Mouse (Mus musculus): ENCODE results near the gene Panx1. TPM values are rescaled to one million over a fixed set of nuclear protein-coding genes. Genes with fewer than 3 reads are reported as not detected.

Gene Panx1
- polyA plus RNA-seq, 1 experiment: 52.9 TPM

DNA sequence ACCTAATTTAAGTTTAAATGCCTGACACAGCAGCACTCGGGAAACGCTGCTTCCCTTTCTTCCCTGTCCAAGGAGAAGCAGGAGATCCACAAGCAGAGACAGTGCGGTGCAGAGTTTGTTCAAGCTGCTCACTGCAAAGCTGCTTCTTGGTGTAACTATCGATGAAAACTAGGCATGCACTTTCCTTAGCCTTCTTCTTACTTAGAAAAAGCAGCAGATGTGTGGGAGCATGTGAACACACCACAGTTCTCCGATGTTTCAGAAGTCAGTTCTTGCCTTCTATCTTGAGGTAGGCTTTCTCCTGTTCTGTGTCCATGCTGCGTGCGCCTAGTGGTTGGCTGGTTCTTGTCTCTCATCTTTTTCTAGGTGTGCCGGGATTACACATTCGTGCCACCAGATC, 46.5 kb downstream of the Panx1 start:
- 83% methylated on average over 9 of the region's 9 CpGs for WGBS
- H3K27me3 ChIP-seq (ENCODE audit: control insufficient read depth, insufficient read depth, low read length): no peaks in the 10 kb centered on the region
- H3K27ac ChIP-seq (ENCODE audit: insufficient read depth, low read length): no peak overlapping the region
- DNase-seq (ENCODE audit: low read depth in 1 of 2, low spot score in 2 of 2): no peak
- no peak overlapping the region for H3K4me3 ChIP-seq (ENCODE audit: extremely low read depth, insufficient read depth, insufficient read length)
- no peaks in the 10 kb centered on the region for H3K4me1 ChIP-seq (ENCODE audit: control insufficient read depth, insufficient read depth, insufficient read length)
- no peak for TF ChIP-seq CTCF (IDR thresholded peaks at IDR 0.05; ENCODE audit: extremely low read depth, insufficient read depth, insufficient read length, insufficient replicate concordance)
- no peak for TF ChIP-seq POLR2A (IDR thresholded peaks at IDR 0.05; ENCODE audit: low read depth, low read length)
- peaks cover 1% of the 10 kb centered on the region; the same call in 1 of the 2 replicates for H3K36me3 ChIP-seq (ENCODE audit: control insufficient read depth, insufficient read depth, low read length)

- no peak overlapping the region for H3K27ac ChIP-seq (ENCODE audit: insufficient read depth, low read length)
- H3K4me1 ChIP-seq (ENCODE audit: control insufficient read depth, insufficient read depth, insufficient read length): no peaks in the 10 kb centered on the region
- no peak overlapping the region for H3K4me3 ChIP-seq (ENCODE audit: extremely low read depth, insufficient read depth, insufficient read length)
- WGBS: 84% methylated on average over 11 of the region's 11 CpGs
- TF ChIP-seq POLR2A (IDR thresholded peaks at IDR 0.05; ENCODE audit: low read depth, low read length): no peak
- TF ChIP-seq CTCF (IDR thresholded peaks at IDR 0.05; ENCODE audit: extremely low read depth, insufficient read depth, insufficient read length, insufficient replicate concordance): no peak
- peaks cover 1% of the 10 kb centered on the region; the same call in 1 of the 2 replicates for H3K36me3 ChIP-seq (ENCODE audit: control insufficient read depth, insufficient read depth, low read length)
- DNase-seq (ENCODE audit: low read depth in 1 of 2, low spot score in 2 of 2): no peak
- H3K27me3 ChIP-seq (ENCODE audit: control insufficient read depth, insufficient read depth, low read length): no peaks in the 10 kb centered on the region
These were observed 47.8 kb downstream of the Panx1 start for GRCm38 (mm10) chr9:14997271-14998055.

DNA sequence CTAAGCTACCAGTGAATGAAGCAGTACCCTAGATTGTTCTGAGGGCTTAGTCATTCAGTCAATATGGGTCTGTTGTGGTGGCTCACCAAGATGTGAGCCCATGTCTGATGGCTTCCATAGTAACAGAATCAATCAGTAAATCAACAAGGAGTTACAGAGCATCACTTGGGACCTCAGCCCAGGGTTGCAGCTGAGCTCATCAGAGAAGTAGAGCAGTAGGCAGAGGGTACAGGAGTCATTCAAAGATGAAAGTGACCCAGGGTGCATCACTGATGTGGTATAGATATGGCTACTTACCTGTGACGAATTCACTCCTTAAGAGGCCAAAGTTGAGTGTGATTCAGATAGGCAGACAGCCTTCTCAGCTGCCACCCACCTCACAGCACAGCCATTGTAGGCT, 49.8 kb downstream of the Panx1 start:
- 72% methylated on average over 1 of the region's 1 CpGs for WGBS
- Histone ChIP-seq H3K27ac (ENCODE audit: insufficient read depth, low read length) (no peak overlapping the region), H3K27me3 (ENCODE audit: control insufficient read depth, insufficient read depth, low read length) (no peaks in the 10 kb centered on the region), H3K4me1 (ENCODE audit: control insufficient read depth, insufficient read depth, insufficient read length) (no peaks in the 10 kb centered on the region), H3K4me3 (ENCODE audit: extremely low read depth, insufficient read depth, insufficient read length) (no peak overlapping the region), H3K36me3 (ENCODE audit: control insufficient read depth, insufficient read depth, low read length) (no peaks in the 10 kb centered on the region)
- TF ChIP-seq POLR2A (IDR thresholded peaks at IDR 0.05; ENCODE audit: low read depth, low read length): no peak
- no peak for TF ChIP-seq CTCF (IDR thresholded peaks at IDR 0.05; ENCODE audit: extremely low read depth, insufficient read depth, insufficient read length, insufficient replicate concordance)
- no peak for DNase-seq (ENCODE audit: low read depth in 1 of 2, low spot score in 2 of 2)

- no peak for TF ChIP-seq POLR2A (IDR thresholded peaks at IDR 0.05; ENCODE audit: low read depth, low read length)
- TF ChIP-seq CTCF (IDR thresholded peaks at IDR 0.05; ENCODE audit: extremely low read depth, insufficient read depth, insufficient read length, insufficient replicate concordance): no peak
- H3K4me3 ChIP-seq (ENCODE audit: extremely low read depth, insufficient read depth, insufficient read length): no peak overlapping the region
- no peaks in the 10 kb centered on the region for H3K36me3 ChIP-seq (ENCODE audit: control insufficient read depth, insufficient read depth, low read length)
- no peaks in the 10 kb centered on the region for H3K4me1 ChIP-seq (ENCODE audit: control insufficient read depth, insufficient read depth, insufficient read length)
- H3K27ac ChIP-seq (ENCODE audit: insufficient read depth, low read length): no peak overlapping the region
- WGBS: 100% methylated on average over 1 of the region's 1 CpGs
- no peaks in the 10 kb centered on the region for H3K27me3 ChIP-seq (ENCODE audit: control insufficient read depth, insufficient read depth, low read length)
- no peak for DNase-seq (ENCODE audit: low read depth in 1 of 2, low spot score in 2 of 2)
These were observed 56.5 kb downstream of the Panx1 start for GRCm38 (mm10) chr9:14988606-14989293.

GRCm38 (mm10) chr9:14983141-14983540, 62.1 kb downstream of the Panx1 start:
- Histone ChIP-seq H3K27ac (ENCODE audit: insufficient read depth, low read length) (no peak overlapping the region), H3K36me3 (ENCODE audit: control insufficient read depth, insufficient read depth, low read length) (no peaks in the 10 kb centered on the region), H3K27me3 (ENCODE audit: control insufficient read depth, insufficient read depth, low read length) (no peaks in the 10 kb centered on the region; the same call in 1 of the 2 replicates), H3K4me1 (ENCODE audit: control insufficient read depth, insufficient read depth, insufficient read length) (no peaks in the 10 kb centered on the region), H3K4me3 (ENCODE audit: extremely low read depth, insufficient read depth, insufficient read length) (no peak overlapping the region)
- DNase-seq (ENCODE audit: low read depth in 1 of 2, low spot score in 2 of 2): no peak
- TF ChIP-seq POLR2A (IDR thresholded peaks at IDR 0.05; ENCODE audit: low read depth, low read length) (no peak), CTCF (IDR thresholded peaks at IDR 0.05; ENCODE audit: extremely low read depth, insufficient read depth, insufficient read length, insufficient replicate concordance) (no peak)
- 60% methylated on average over 3 of the region's 3 CpGs for whole genome bisulfite sequencing

DNA sequence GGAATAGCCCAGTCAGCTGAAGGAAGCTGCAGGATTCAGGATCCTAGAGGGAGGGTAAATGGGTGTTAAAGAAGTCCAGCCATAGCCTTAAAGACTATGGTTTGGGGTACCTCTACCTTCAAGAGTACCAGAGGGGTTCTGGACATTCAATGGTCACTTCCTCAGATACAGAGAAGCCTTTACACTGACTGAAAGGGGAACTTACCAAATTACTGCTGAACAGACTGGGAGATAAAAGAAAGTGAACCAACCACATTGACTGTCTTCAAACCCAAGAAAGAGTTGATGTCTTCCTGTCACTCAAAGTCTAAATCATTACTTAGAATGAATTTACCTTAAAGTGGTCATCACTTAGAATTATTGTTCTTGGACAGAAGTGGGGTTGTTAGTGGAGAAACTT, 62.6 kb downstream of the Panx1 start:
- no peak for DNase-seq (ENCODE audit: low read depth in 1 of 2, low spot score in 2 of 2)
- Histone ChIP-seq H3K4me3 (ENCODE audit: extremely low read depth, insufficient read depth, insufficient read length) (no peak overlapping the region), H3K4me1 (ENCODE audit: control insufficient read depth, insufficient read depth, insufficient read length) (no peaks in the 10 kb centered on the region), H3K36me3 (ENCODE audit: control insufficient read depth, insufficient read depth, low read length) (no peaks in the 10 kb centered on the region), H3K27me3 (ENCODE audit: control insufficient read depth, insufficient read depth, low read length) (no peaks in the 10 kb centered on the region; the same call in 1 of the 2 replicates), H3K27ac (ENCODE audit: insufficient read depth, low read length) (no peak overlapping the region)
- TF ChIP-seq POLR2A (IDR thresholded peaks at IDR 0.05; ENCODE audit: low read depth, low read length) (no peak), CTCF (IDR thresholded peaks at IDR 0.05; ENCODE audit: extremely low read depth, insufficient read depth, insufficient read length, insufficient replicate concordance) (no peak)
